Mouse (Mus musculus) embryonic facial prominence, embryonic 15.5 days (tissue): Measurements from ENCODE around the gene Mettl8. TPM values are rescaled to one million over a fixed set of nuclear protein-coding genes. Genes with fewer than 3 reads are reported as not detected.

Source experiments
- ATAC-seq: fragments of 200-750 bp; cut with Nextera tagmentation; 2 replicates; pipeline ENCODE4 v1.8.0; 2017; ENCODE audit warnings: low read depth, moderate TSS enrichment; ENCODE audit not compliant: insufficient number of reproducible peaks, low FRiP score, low TSS enrichment
- H3K27ac ChIP-seq: fragments of 300-500 bp; sonication (generic); replicated peaks from 2 replicates; pipeline ENCODE4 v1.5.1; 2015; ENCODE audit warnings: mild to moderate bottlenecking, inconsistent platforms
- H3K27me3 ChIP-seq: fragments of 300-500 bp; sonication (generic); 2 replicates; pipeline ENCODE4 v1.6.1; 2015; ENCODE audit warnings: inconsistent platforms
- H3K36me3 ChIP-seq: fragments of 300-500 bp; sonication (generic); 2 replicates; pipeline ENCODE4 v1.6.1; 2015; ENCODE audit warnings: mild to moderate bottlenecking, inconsistent platforms
- H3K4me1 ChIP-seq: fragments of 300-500 bp; sonication (generic); 2 replicates; pipeline ENCODE4 v1.6.1; 2015; ENCODE audit warnings: inconsistent platforms
- H3K4me2 ChIP-seq: fragments of 300-500 bp; sonication (generic); replicated peaks from 2 replicates; pipeline ENCODE4 v1.6.1; 2015; ENCODE audit warnings: mild to moderate bottlenecking, inconsistent platforms
- H3K4me3 ChIP-seq: fragments of 300-500 bp; sonication (generic); replicated peaks from 2 replicates; pipeline ENCODE4 v1.5.1; 2015; ENCODE audit warnings: mild to moderate bottlenecking, inconsistent platforms
- H3K9ac ChIP-seq: fragments of 300-500 bp; sonication (generic); 2 replicates; pipeline ENCODE4 v1.6.1; 2015; ENCODE audit warnings: inconsistent platforms
- H3K9me3 ChIP-seq: fragments of 300-500 bp; sonication (generic); replicated peaks from 2 replicates; pipeline ENCODE4 v1.6.1; 2016; ENCODE audit warnings: inconsistent platforms
- WGBS: fragments of 180-500 bp; shearing (Covaris S2); methylation state at CpG from one replicate; pipeline ENCODE4 v1.1.7; 2015; 5-methylcytosine and 5-hydroxymethylcytosine counted together
- polyA plus RNA-seq: library from polyadenylated mRNA; unstranded; fragments of >200 nt; fragmentation: Nextera tagmentation; extraction: Ambion mirVana; gene quantifications from 2 replicates; pipeline ENCODE4 v1.2.1, GENCODE M21; 2015

The Mettl8 gene
- polyA plus RNA-seq, 1 experiment from 2014 or later, result 15.8 TPM

- no peaks in the 10 kb centered on the region for H3K27me3 ChIP-seq
- H3K36me3 ChIP-seq, result no peaks in the 10 kb centered on the region
- WGBS, result 93% methylated on average over 7 of the region's 7 CpGs
- H3K4me1 ChIP-seq, result no peaks in the 10 kb centered on the region
- H3K4me2 ChIP-seq, result no peak overlapping the region
- ATAC-seq, result no peak
- H3K4me3 ChIP-seq, result no peak overlapping the region
- H3K9ac ChIP-seq, result no peak overlapping the region
- H3K27ac ChIP-seq, result no peak overlapping the region
- no peaks in the 10 kb centered on the region for H3K9me3 ChIP-seq
Measured at GRCm38 (mm10) chr2:71013521-71013920, 41.9 kb downstream of the Mettl8 start.

- 95% methylated on average over 1 of the region's 1 CpGs for WGBS
Measured at GRCm38 (mm10) chr2:71011816-71012215, 43.6 kb downstream of the Mettl8 start.

GRCm38 (mm10) chr2:71004354-71004753 lies 51.0 kb downstream of the Mettl8 start:
- Histone ChIP-seq H3K27ac (no peak overlapping the region), H3K4me3 (no peak overlapping the region), H3K9me3 (0 out of 2 replicates have a peak, but pooled peaks cover 2% of the 10 kb centered on the region), H3K4me1 (no peaks in the 10 kb centered on the region), H3K27me3 (no peaks in the 10 kb centered on the region), H3K4me2 (no peak overlapping the region), H3K9ac (no peak overlapping the region), H3K36me3 (no peaks in the 10 kb centered on the region)
- no peak for ATAC-seq
- 70% methylated on average over 4 of the region's 4 CpGs for WGBS

More at GRCm38 (mm10) chr2:71011816-71012215, 43.6 kb downstream of the Mettl8 start:
- H3K9ac ChIP-seq, result no peak overlapping the region
- no peaks in the 10 kb centered on the region for H3K9me3 ChIP-seq
- H3K27me3 ChIP-seq, result no peaks in the 10 kb centered on the region
- no peaks in the 10 kb centered on the region for H3K4me1 ChIP-seq
- no peaks in the 10 kb centered on the region for H3K36me3 ChIP-seq
- no peak overlapping the region for H3K27ac ChIP-seq
- H3K4me3 ChIP-seq, result no peak overlapping the region
- no peak overlapping the region for H3K4me2 ChIP-seq
- no peak for ATAC-seq

- no peak for ATAC-seq
- no peaks in the 10 kb centered on the region for H3K36me3 ChIP-seq
- no peak overlapping the region for H3K4me2 ChIP-seq
- no peak overlapping the region for H3K9ac ChIP-seq
- no peak overlapping the region for H3K4me3 ChIP-seq
- 66% methylated on average over 1 of the region's 1 CpGs for WGBS
- H3K9me3 ChIP-seq, result 0 out of 2 replicates have a peak, but pooled peaks cover 2% of the 10 kb centered on the region
- H3K4me1 ChIP-seq, result no peaks in the 10 kb centered on the region
- H3K27ac ChIP-seq, result no peak overlapping the region
- no peaks in the 10 kb centered on the region for H3K27me3 ChIP-seq
Measured at GRCm38 (mm10) chr2:71002509-71002908, 52.9 kb downstream of the Mettl8 start.

GRCm38 (mm10) chr2:70998771-70999170 lies 56.6 kb downstream of the Mettl8 start:
- Histone ChIP-seq H3K4me2 (no peak overlapping the region), H3K9ac (no peak overlapping the region), H3K27me3 (no peaks in the 10 kb centered on the region), H3K9me3 (no peaks in the 10 kb centered on the region), H3K4me1 (no peaks in the 10 kb centered on the region), H3K27ac (no peak overlapping the region), H3K4me3 (no peak overlapping the region), H3K36me3 (no peaks in the 10 kb centered on the region)
- no peak for ATAC-seq
- WGBS, result 67% methylated on average over 2 of the region's 2 CpGs

- Histone ChIP-seq H3K4me3 (no peak overlapping the region), H3K27me3 (no peaks in the 10 kb centered on the region), H3K9me3 (no peaks in the 10 kb centered on the region), H3K36me3 (no peaks in the 10 kb centered on the region), H3K4me2 (no peak overlapping the region), H3K27ac (no peak overlapping the region), H3K9ac (no peak overlapping the region), H3K4me1 (no peaks in the 10 kb centered on the region)
- ATAC-seq, result no peak
- 80% methylated on average over 7 of the region's 7 CpGs for WGBS
Measured at GRCm38 (mm10) chr2:70996438-70996837, 58.9 kb downstream of the Mettl8 start.

- WGBS, result 85% methylated on average over 4 of the region's 4 CpGs
- no peak overlapping the region for H3K4me2 ChIP-seq
- ATAC-seq, result no peak
- H3K9ac ChIP-seq, result no peak overlapping the region
- no peaks in the 10 kb centered on the region for H3K36me3 ChIP-seq
- no peaks in the 10 kb centered on the region for H3K9me3 ChIP-seq
- H3K4me3 ChIP-seq, result no peak overlapping the region
- H3K4me1 ChIP-seq, result no peaks in the 10 kb centered on the region
- H3K27ac ChIP-seq, result no peak overlapping the region
- H3K27me3 ChIP-seq, result no peaks in the 10 kb centered on the region
Measured at GRCm38 (mm10) chr2:70995900-70996299, 59.5 kb downstream of the Mettl8 start.

- H3K27me3 ChIP-seq, result no peaks in the 10 kb centered on the region
- H3K4me3 ChIP-seq, result no peak overlapping the region
- WGBS, result 49% methylated on average over 3 of the region's 3 CpGs
- no peak overlapping the region for H3K27ac ChIP-seq
- H3K4me2 ChIP-seq, result no peak overlapping the region
- no peaks in the 10 kb centered on the region for H3K9me3 ChIP-seq
- H3K4me1 ChIP-seq, result peaks cover 5% of the 10 kb centered on the region; the same call in 1 of the 2 replicates
- no peaks in the 10 kb centered on the region for H3K36me3 ChIP-seq
- no peak for ATAC-seq
- H3K9ac ChIP-seq, result no peak overlapping the region
Measured at GRCm38 (mm10) chr2:70993740-70994139, 61.6 kb downstream of the Mettl8 start.

GRCm38 (mm10) chr2:70992715-70993114 lies 62.7 kb downstream of the Mettl8 start:
- Histone ChIP-seq H3K9me3 (no peaks in the 10 kb centered on the region), H3K4me3 (no peak overlapping the region), H3K9ac (no peak overlapping the region), H3K27ac (no peak overlapping the region), H3K36me3 (no peaks in the 10 kb centered on the region), H3K27me3 (no peaks in the 10 kb centered on the region), H3K4me1 (peaks cover 5% of the 10 kb centered on the region; the same call in 1 of the 2 replicates), H3K4me2 (no peak overlapping the region)
- no peak for ATAC-seq
- WGBS, result 73% methylated on average over 2 of the region's 2 CpGs

- H3K9ac ChIP-seq, result no peak overlapping the region
- no peak overlapping the region for H3K4me2 ChIP-seq
- H3K36me3 ChIP-seq, result no peaks in the 10 kb centered on the region
- H3K27me3 ChIP-seq, result no peaks in the 10 kb centered on the region
- no peak overlapping the region for H3K4me3 ChIP-seq
- whole genome bisulfite sequencing, result 52% methylated on average over 4 of the region's 4 CpGs
- no peak for ATAC-seq
- H3K27ac ChIP-seq, result 0 out of 2 replicates have a peak overlapping the region, but pooled peaks have one; percentile 7
- H3K4me1 ChIP-seq, result peaks cover 5% of the 10 kb centered on the region; the same call in 1 of the 2 replicates
- no peaks in the 10 kb centered on the region for H3K9me3 ChIP-seq
Measured at GRCm38 (mm10) chr2:70990196-70990595, 65.2 kb downstream of the Mettl8 start.

- no peaks in the 10 kb centered on the region for H3K27me3 ChIP-seq
- no peak overlapping the region for H3K4me3 ChIP-seq
- H3K4me1 ChIP-seq, result peaks cover 5% of the 10 kb centered on the region; the same call in 1 of the 2 replicates
- H3K9me3 ChIP-seq, result no peaks in the 10 kb centered on the region
- H3K27ac ChIP-seq, result no peak overlapping the region
- no peak for ATAC-seq
- H3K9ac ChIP-seq, result no peak overlapping the region
- no peak overlapping the region for H3K4me2 ChIP-seq
- 76% methylated on average over 17 of the region's 17 CpGs for WGBS
- no peaks in the 10 kb centered on the region for H3K36me3 ChIP-seq
Measured at GRCm38 (mm10) chr2:70989201-70990191, 65.9 kb downstream of the Mettl8 start.
